Mouse (Mus musculus): ENCODE measurements at regions not wholly inside any gene's neighbourhood (a gene's known extent, or its start where the extent isn't known, plus 50 kb on each side); places are given as distances from the start of the nearest gene placed in this dataset.

DNA sequence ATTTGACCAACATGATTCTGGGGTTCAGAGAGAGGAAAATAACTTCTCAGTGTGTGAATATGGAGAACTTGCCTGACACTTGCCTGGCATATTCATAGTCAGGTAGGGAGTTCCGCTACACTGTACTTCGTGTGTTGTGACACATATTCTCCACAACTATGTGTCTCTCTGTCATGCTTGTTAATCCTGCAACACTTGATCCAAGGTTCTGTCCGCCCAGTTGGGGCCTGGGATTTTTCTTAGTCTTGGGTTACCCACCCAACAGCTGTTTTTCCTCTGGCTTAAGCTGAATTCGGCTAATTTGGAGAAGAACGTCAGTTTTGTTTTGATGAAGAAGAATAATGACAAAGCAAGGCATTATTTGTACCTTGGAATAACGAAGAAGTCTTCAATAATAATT is 168.8 kb upstream of the Tnp1 start:
- no peak for DNase-seq

DNA sequence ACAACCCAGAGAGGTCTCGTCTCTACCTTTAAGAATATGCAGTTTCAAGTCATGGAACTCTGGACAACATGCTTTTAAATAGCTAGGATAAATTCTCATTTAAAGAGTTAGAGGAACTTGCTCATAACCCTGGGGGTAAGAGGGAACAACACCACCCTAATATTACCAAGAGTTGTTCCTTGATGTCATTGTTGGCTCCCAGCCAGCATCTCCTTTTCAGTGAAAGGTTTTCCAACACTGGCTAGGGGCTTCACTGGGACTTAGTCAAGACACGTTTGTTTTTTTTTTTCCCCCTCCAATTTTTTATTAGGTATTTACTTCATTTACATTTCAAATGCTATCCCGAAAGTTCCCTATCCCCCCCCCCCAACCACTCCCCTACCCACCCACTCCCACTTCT is 163.1 kb upstream of the Tnp1 start:
- DNase-seq = no peak

DNA sequence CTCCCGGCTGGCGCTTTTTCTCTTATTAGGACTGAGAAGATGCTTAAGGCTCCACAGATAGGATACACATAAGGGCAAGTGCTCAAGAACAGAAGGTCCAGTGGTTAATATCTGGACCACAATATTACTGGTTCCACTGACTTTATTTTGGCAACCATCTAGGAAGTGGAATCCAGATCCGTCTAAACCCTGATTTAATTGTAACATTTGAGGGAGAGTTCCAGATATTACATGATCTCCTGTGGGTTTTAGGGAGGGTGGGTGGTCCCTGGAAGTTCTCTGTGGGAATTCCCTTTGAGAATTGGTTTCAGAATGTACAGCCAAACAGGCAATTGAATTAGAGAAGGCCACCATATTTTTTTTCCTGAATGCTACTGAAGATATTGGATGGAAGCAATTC is 161.4 kb upstream of the Tnp1 start:
- no peak for DNase-seq

DNA sequence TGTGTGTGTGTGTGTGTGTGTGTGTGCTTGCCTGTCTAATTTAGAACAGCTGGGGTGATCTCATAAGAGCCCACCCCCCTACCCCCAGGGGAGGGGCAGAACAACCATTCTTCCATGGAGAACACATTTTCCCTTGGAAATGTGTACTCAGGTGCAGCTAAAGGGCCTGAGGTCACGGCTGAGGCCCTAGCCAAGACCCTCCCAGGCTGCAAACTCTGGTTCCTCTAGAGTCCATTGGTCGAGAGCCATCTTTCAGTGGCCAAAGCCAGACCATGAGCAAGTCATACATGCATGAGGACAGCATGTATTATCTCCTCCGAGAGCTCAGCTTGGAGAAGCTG is 154.9 kb upstream of the Tnp1 start:
- no peak for DNase-seq

DNA sequence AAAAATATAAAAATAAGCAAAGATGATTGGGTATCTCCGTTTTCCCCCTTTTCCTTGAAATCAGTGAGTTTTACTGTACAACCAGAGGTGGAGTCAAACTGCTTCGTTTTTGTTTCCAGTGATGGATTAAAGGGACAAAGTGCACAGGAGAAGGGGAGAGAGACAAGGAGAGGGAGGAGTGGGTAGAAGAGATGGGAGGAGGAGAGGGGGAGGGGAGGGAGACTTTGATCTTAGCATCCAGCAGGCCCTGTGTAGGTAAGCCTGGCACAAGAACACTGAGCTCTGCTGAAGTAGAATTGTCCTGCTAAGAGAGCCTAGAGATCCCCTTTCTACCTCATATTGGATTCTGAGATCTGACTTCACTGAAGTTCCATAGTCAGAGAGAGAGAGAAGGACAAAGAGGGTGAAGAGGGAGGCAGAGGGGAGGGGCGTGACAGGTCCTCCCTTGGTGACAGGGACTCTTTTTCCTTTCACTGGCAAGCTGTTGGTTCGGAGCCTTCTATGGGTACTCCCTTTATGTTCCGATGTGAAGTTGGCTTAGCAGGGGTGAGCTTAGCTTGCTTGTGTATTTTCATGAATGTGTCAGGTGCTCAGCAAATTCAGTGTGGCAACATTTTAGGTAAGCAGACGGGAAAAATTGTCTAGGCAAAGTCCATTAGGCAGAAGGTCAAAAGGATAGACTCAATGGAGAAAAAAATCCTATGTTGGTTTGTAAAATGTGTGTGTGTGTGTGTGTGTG is 154.4 kb upstream of the Tnp1 start:
- DNase-seq = no peak

DNA sequence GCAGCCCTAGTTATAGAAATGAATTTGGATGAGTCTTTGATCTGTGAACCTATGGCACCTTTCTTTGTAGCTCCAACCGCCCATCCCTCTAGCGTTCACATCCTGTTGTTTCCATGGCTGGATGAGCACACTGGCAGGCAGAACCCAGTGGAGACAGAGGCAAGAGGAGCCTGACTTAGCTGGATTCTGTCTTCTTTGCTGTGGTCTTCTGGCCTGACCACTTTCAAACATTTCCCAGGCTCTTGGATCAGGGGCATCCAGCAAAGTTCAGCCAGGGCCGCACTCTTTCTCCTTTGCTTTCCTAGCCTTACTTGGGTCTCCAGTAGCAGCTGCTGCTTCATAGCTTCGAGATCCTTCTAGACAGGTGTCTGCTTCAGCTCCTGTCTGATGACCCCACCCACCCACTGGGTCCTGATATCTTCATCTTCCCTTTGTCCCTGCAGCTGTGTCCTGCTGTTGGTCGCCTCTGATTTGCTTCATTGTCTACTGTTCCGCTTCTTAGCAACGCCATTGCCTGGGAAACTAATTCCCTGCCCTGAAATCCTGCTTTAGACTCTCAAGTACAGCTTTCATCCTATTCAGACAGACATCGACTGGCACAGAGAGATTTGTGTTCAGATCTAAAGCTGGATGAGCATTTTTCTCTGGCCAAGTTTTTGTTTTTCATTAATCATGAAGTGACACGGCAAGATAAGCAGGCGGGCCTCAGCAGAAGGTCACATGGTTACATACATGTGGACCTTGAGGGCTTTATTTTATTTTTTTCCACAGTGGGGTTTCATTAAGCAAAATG is 153.6 kb upstream of the Tnp1 start:
- DNase-seq = no peak

DNA sequence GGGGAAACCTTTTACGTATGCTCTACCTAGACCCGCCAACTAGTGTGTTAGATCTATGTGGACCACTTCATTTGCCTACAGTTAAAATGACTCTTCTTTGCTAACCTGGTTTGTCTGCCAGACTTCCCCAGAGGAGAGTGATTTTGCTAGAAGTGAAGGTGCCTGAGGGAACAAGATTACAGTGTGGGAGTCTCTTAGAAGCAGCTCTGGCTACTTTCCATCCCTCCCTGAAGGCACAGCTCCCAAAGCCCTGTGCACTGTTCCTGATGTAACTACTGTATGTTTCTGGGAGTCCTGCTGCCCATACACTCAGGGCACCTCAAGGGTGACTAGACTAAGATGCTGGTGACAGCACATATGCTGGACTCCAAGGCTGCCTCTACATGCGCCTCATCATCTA is 144.5 kb upstream of the Tnp1 start:
- DNase-seq = no peak

DNA sequence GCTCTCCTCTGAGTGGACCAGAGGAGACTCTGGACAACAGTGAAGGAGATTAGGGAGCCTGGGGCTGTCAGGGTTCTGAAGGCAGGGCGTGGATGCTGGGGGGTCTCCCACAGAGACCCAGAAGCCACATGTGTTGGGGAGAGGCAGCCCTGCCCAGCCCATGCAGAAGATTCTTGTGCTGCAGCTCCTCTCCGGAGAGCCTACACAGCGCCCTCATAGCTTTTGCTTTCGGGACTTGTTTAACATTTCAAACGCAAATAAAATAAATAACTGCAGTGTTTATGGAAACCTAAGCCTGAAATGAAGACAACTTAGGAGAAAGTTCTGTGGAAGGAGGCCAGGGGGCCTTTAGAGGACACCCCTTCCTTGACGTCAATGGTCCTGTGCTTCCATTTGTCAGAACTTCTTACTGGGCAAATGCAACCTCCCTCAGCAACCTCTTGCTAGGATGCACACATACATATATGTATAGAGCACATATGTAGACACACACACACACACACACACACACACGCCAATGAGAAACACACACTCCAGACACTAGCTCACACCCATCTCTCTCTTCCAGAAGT is 143.8 kb upstream of the Tnp1 start:
- DNase-seq = no peak

DNA sequence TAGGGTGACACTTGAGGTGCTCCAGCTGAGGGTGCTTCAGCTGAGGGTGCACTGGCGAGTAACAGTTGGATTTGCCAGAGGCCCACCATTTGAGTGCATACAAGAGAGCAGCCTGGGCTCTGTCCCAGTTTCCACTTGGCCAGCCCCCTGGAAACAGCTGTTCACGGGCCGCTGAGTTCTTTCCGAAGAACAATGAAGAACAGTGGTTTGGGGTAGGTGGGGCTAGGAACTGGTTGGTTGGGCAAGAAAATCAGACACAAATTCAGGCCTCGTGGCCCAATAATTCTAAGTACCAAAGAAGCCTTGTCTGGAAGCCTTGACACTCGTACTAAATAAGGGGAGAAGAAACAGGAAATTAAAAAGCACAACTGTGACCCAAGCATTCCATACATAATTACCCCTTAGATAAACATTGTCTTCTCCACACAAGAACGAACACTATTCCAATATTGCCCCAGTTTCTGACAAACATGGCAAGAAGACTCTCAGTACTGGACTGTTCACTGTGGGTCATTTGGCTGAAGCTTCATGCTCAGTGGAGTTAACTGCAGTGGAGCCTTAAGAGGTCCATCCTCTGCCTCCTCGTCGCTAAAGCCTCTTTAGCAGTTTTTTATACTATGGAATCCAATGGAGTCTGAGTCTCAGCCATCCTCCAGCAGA is 137.9 kb upstream of the Tnp1 start:
- DNase-seq = no peak

DNA sequence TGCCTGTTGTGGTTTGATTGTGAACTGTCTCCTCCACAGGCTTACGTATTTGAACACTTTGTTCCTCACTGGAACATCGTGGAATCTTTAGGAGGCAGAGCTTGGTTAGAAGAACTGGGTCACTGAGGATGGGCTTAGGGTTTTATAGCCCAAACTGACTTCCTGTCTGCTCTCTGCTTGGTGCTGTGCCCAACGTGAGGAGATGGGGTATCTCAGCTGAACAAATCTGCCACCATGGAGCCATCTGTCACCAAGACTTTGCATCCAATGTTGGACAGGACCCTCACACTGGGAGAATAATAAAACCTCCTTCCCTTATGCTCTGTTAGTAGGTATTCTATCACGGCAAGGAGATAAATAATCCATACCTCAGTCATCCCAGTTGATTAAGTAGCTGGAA is 134.2 kb upstream of the Tnp1 start:
- DNase-seq = no peak

DNA sequence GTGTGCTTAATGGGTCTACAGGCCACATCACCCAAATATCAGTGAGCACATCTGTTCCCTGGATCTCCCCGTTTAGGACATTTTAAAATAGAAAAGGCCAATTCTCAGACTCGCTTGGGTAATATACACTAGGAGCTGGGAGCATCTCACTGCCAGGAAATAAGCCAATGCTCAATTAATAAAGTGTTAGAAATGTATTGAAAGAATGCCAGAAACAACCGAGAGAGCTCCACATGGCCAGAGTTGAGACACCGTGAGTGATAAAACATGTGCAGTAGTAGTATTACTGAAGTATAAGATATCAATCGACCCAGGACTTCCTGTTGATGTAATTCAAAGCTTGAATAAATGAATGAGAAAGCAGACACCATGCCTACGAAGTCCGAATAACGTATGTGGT is 127.1 kb upstream of the Tnp1 start:
- DNase-seq = no peak

DNA sequence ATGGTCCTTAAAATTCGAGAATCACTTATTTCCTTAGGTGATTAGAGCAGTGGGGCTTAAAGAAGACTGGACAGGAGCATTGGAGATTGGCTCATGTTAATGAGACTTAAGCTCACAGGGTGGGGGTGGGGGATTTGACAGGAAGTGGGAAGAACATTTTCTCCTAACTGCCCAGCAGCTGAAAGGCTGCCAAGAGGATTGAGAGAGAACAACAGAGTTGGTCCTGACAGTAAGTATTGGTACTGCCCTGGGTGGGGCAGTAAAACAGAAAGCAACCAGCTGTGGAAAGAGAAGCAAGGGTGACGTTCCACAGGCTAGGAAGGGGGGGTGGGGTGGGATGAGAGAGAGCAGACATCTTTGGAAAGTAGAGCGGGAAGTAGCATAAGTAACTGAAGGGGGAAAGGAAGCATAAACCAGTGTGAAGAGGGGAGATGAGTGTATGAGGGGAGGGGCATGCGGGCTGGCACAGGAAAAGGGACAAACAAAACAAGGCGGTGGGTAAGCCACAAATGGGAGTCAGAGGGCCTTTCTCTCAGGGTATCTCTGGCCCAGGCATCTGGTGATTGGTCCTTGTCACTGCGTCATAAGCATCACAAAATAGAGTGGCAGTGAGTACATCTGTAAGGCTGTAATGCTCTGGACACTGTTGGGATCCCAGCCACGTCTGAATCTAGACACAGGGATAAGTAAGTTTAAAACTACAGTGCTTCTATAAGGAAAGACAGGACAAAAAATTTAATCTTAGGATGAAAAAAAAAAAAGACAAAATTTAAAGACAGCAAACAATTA is 125.0 kb upstream of the Tnp1 start:
- DNase-seq = no peak

DNA sequence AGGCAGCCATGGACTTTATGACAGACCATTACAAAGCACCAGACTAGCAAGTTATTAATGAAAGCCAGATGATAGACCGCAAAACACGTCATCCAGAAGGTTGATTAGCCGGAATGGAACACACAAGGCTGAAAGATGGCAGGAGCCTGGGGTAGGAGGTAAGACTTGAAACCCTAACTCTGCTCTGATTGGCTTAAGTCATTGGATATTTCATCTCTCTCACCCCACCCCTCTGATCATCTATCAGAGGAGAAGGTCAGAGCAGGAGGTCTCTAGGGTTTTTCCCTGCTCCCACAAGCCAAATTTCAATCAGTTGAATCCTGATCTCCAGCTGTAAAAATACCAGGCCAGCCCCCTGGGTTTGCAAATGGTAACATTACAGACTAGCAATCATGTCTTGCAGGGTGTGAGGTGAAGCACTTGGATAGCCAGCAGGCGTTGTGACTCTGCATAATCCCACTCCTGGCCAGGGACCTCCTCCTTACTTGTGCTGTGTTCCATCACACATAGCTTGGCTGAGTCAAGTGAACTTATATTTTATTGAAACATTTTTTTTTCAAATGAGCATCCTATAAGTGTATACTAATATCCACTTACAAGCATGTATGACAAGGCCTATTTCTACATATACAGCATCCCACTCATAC is 114.6 kb upstream of the Tnp1 start:
- DNase-seq = no peak

DNA sequence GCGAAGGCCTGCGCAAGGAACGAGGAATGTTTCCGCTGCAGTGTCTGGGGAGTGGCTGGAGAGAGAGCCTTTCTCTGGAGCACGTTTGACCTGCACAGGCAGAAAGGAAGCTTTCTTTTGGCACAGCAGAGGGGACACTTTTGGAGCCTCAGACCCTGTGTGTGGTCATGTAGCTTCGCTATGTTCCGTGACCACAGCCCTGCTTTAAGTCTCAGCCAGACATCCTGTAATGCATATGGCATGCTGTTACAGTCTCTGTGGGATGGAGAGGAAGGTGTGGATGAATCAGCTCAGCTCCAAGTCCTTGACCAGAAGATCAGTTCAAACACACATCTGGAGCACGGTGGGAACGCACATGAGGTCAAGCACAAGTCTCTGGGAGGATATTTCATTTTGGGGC is 107.3 kb upstream of the Tnp1 start:
- DNase-seq = no peak

DNA sequence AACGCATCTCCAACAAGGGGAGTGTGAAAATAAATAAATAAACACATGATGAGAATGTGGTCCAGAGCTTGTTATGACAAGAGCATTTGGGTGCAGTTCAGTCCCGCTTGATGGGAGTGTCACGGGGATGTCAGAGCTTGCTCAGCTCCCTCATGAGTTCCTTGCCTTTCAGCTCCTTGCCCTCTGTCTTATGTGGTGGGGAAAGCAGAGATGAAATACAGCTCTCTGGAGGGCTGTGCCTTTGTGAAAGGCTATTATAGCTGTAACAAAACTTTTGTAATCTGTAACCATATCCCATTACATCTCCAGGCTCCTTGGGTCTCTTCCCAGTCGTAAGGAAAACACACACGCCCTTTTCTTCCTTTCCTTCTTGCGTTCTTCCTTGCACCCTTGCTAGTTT is 103.0 kb upstream of the Tnp1 start:
- no peak for DNase-seq

DNA sequence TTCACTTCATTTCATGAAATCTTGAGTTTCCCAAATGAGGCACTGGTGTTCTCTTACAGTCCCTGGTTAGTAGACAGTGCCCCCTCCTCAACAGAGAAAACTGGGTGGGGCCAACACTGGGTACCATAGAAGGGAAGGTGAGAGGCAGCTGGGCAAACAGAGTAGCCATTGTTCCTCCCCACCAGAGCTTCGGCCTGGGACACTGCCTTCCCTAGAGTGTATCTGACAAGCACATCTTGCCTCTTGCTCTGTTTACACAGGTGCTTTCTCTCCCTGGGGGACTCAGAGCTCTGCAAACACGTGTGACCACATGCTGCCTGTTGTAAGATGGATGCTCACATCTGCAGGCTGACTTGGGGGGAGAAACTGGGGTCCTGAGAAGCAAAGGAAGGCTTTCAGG is 100.8 kb upstream of the Tnp1 start:
- no peak for DNase-seq

DNA sequence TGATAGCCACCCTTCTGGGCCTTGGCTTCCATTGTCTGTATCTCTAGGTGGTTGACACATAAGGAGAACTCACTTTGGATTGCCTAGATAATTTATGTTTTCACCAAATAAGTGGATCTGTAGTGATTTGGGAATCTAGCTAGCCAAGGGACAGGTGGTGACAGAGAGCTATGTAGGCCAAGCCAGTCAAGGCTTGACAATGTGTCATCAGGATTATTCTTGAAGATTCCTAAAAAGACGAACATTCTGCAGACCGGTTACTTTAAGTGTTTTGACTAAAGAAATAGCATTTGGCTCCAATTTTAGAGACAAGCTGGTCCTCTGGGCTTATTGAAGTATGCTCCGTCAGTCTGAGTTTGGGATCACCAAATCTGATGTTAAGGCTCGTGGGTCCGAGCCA is 100.1 kb upstream of the Tnp1 start:
- DNase-seq = no peak

DNA sequence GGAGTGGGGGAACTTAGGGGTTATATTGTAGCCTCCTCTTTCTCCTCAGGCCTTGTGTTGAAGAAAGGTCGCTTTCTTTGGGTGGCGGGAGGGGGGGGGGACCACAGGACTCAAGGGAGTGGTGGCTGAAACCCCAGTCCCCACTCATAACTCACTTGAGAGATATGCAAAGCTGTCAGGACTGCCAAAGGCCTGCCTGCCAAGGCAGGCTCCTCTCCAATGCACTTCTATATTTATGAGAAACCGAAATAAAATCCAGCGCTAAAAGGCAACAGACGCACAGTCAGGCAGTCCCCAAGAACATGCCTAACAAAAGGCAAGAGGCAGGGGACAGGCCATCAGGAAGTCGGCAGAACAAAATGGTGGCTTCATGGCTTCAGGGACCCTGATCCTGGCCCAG is 97.4 kb upstream of the Tnp1 start:
- no peak for DNase-seq

DNA sequence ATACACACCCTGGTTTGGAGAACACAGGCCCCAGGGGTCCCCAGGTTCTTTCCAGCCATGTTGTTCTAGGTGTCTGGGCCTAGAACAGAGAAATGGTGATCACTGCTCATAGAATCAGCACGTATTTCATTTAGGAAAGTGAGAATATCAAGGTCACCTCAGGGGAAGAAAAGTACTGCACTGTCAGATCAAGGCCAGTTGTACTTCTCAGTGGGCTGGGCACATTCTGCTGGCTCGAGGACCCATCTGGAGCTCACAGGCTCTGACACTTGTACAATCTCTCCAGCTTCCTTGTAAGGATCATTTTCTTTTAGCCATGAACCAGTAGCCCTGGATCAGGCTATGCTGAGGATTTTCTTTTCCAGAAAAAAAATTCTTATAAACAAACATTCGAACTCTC is 97.0 kb upstream of the Tnp1 start:
- DNase-seq = no peak

DNA sequence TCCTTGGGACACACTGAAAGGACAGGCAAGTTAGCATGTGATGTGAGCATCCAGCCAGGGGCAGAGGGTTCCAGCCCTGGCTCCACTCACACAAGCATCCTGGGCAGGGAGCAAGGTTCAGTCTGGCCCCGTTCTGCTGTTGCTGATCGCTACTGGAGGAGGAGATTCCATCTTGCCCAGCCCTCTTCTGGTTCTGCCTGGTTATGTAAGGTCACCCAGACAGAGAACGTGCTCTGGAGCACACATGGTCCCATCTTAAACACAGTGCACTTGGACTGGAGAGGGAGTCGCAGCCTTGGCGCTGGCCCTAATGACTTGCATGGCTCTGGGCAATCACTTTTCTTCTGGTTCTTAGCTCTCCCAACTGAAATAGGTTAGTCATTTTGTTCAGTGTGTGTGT is 96.2 kb upstream of the Tnp1 start:
- DNase-seq = no peak

DNA sequence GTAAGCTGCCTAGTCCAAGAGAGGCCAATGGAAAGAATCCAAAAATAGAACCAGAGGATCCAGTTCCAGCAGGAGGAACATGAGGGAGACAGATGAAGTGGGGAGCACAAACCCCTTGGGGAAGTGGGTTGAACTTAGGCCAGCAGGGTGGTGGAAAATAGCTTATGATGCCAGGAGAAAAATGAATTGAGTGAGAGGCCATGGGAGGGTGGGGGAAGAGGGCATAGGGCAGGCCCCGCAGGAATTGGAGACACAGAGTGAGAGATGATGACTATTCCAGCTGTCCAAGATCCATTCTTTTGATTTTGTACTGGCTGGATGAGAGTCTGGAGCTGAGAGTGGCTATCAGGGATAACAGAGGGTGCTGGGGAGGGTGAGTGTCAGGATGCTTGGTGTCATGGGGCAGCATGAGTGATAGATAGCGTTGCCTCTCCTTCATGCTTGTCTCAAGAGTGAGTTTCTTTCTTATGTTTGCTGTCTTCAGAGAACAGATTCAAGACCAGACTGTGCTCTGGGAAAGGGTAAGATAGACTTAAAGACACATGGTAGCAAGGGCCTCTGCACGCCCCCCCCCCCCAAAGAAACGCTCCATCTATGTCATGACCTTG is 90.3 kb upstream of the Tnp1 start:
- DNase-seq = no peak

All from thymus, postnatal 25 days (tissue).